Mouse (Mus musculus): ENCODE data around the gene Pdcd1lg2.

DNA sequence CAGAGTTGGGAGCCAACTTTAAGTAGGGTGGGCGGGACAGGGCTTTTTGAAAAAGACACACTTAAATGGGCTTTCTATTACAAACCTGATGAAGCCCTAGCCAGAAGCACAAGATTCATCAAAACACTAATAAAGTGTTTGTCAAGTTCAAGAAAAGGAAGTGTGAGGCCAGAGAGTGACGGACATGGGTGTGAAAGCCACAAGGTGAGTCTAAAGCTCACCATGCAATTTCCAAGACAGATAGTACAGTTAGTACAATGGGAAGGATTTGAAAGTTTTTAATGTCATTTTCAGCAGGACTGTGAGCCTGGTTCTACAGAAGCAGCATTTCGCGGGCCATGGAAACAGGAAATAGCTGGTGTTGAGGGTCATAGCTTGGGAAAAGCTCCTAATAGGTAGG is 10.9 kb upstream of the Pdcd1lg2 start:
- TF ChIP-seq MXI1 (IDR thresholded peaks at IDR 0.05; ENCODE audit: low read depth, low read length) (no peak), GATA1 (IDR thresholded peaks at IDR 0.05; ENCODE audit: low read depth, low read length) (no peak), USF1 (IDR thresholded peaks at IDR 0.05; ENCODE audit: low read depth, low read length) (no peak), CTCF (IDR thresholded peaks at IDR 0.05 in 2 of 3, conservative IDR thresholded peaks at IDR 0.05 in 1 of 3; ENCODE audit: control insufficient read depth in 1 of 3, insufficient read depth in 1 of 3, low read depth in 2 of 3, low read length in 3 of 3, poor library complexity in 1 of 3, severe bottlenecking in 1 of 3) (no peak), POLR2AphosphoS5 (IDR thresholded peaks at IDR 0.05; ENCODE audit: borderline replicate concordance, low read depth, low read length) (no peak), ZMIZ1 (IDR thresholded peaks at IDR 0.05; ENCODE audit: low read depth, low read length) (no peak)

Data from MEL (cell line).